Mouse (Mus musculus): ENCODE data around the gene C87436. TPM values are rescaled to one million over a fixed set of nuclear protein-coding genes. Genes with fewer than 3 reads are reported as not detected.

The C87436 gene
- total and polyA plus RNA-seq, 3 experiments = 11.6 to 18.5 TPM; not detected in 1

- H3K27ac ChIP-seq (ENCODE audit: control insufficient read depth, low read depth, low read length) = no peak overlapping the region
- H3K4me1 ChIP-seq (ENCODE audit: control insufficient read depth in 1 of 2, insufficient read depth in 2 of 2, low read length in 2 of 2) = peaks cover 0 to 12% of the 10 kb centered on the region in 2 experiments; a peak in 2 of 4 replicates
- H3K79me2 ChIP-seq (ENCODE audit: control insufficient read depth, insufficient read depth, low read length, poor library complexity) = no peaks in the 10 kb centered on the region
- no peak overlapping the region for H3K9ac ChIP-seq (ENCODE audit: control insufficient read depth, low read depth, low read length, poor library complexity, severe bottlenecking)
- DNase-seq (ENCODE audit: low read depth, low spot score) = no peak
- TF ChIP-seq EP300 (IDR thresholded peaks at IDR 0.05; ENCODE audit: low read depth in 1 of 2, low read length in 2 of 2) (no peak), MAZ (IDR thresholded peaks at IDR 0.05; ENCODE audit: low read depth, low read length) (no peak), ELF1 (IDR thresholded peaks at IDR 0.05; ENCODE audit: low read depth, low read length) (no peak), ZNF384 (IDR thresholded peaks at IDR 0.05; ENCODE audit: low read depth, low read length) (no peak), JUND (IDR thresholded peaks at IDR 0.05; ENCODE audit: low read depth, low read length) (no peak), ETS1 (IDR thresholded peaks at IDR 0.05; ENCODE audit: low read depth, low read length) (no peak), POLR2A (IDR thresholded peaks at IDR 0.05; ENCODE audit: control insufficient read depth in 1 of 2, insufficient read depth in 1 of 2, low read depth in 1 of 2, low read length in 2 of 2, poor library complexity in 1 of 2) (no peak), KAT2A (conservative IDR thresholded peaks at IDR 0.05; ENCODE audit: low read depth, low read length) (no peak), CHD2 (IDR thresholded peaks at IDR 0.05; ENCODE audit: low read length) (no peak), ZC3H11A (IDR thresholded peaks at IDR 0.05; ENCODE audit: low read depth, low read length) (no peak), MXI1 (IDR thresholded peaks at IDR 0.05; ENCODE audit: low read depth, low read length) (no peak), TAL1 (IDR thresholded peaks at IDR 0.05; ENCODE audit: low read length) (no peak), TCF12 (IDR thresholded peaks at IDR 0.05; ENCODE audit: low read depth, low read length) (no peak), SMC3 (IDR thresholded peaks at IDR 0.05; ENCODE audit: low read depth, low read length) (no peak)
- H3K4me3 ChIP-seq (ENCODE audit: control insufficient read depth in 1 of 2, insufficient read depth in 1 of 2, low read depth in 2 of 2, low read length in 2 of 2) = no peak overlapping the region
- H3K9me3 ChIP-seq (replicated peaks; ENCODE audit: insufficient read depth, low read length) = no peaks in the 10 kb centered on the region
- peaks cover 0 to 10% of the 10 kb centered on the region in 2 experiments; a peak in 2 of 4 replicates for H3K36me3 ChIP-seq (ENCODE audit: control insufficient read depth in 1 of 2, insufficient read depth in 2 of 2, low read length in 2 of 2)
- H3K27me3 ChIP-seq (ENCODE audit: control insufficient read depth in 1 of 2, insufficient read depth in 2 of 2, low read length in 2 of 2) = no peaks in the 10 kb centered on the region
Measured at GRCm38 (mm10) chr6:86495661-86496060, 57.5 kb downstream of the C87436 start.

GRCm38 (mm10) chr6:86496127-86496526, 58.0 kb downstream of the C87436 start:
- H3K79me2 ChIP-seq (ENCODE audit: control insufficient read depth, insufficient read depth, low read length, poor library complexity) = no peaks in the 10 kb centered on the region
- no peak overlapping the region for H3K9ac ChIP-seq (ENCODE audit: control insufficient read depth, low read depth, low read length, poor library complexity, severe bottlenecking)
- no peak for DNase-seq (ENCODE audit: low read depth, low spot score)
- no peaks in the 10 kb centered on the region for H3K9me3 ChIP-seq (replicated peaks; ENCODE audit: insufficient read depth, low read length)
- TF ChIP-seq RCOR1 (IDR thresholded peaks at IDR 0.05; ENCODE audit: low read depth, low read length) (no peak), ZMIZ1 (IDR thresholded peaks at IDR 0.05; ENCODE audit: low read depth, low read length) (no peak), NELFE (IDR thresholded peaks at IDR 0.05; ENCODE audit: low read depth, low read length) (no peak), ETS1 (IDR thresholded peaks at IDR 0.05; ENCODE audit: low read depth, low read length) (no peak), SIN3A (IDR thresholded peaks at IDR 0.05; ENCODE audit: low read length) (no peak), TBP (IDR thresholded peaks at IDR 0.05; ENCODE audit: low read depth, low read length) (no peak), ZNF384 (IDR thresholded peaks at IDR 0.05; ENCODE audit: low read depth, low read length) (no peak), USF1 (IDR thresholded peaks at IDR 0.05; ENCODE audit: low read depth, low read length) (no peak), GABPA (IDR thresholded peaks at IDR 0.05; ENCODE audit: low read depth, low read length) (no peak)
- no peak overlapping the region for H3K4me3 ChIP-seq (ENCODE audit: control insufficient read depth in 1 of 2, insufficient read depth in 1 of 2, low read depth in 2 of 2, low read length in 2 of 2)
- no peaks in the 10 kb centered on the region for H3K27me3 ChIP-seq (ENCODE audit: control insufficient read depth in 1 of 2, insufficient read depth in 2 of 2, low read length in 2 of 2)
- no peak overlapping the region for H3K27ac ChIP-seq (ENCODE audit: control insufficient read depth, low read depth, low read length)
- H3K4me1 ChIP-seq (ENCODE audit: control insufficient read depth in 1 of 2, insufficient read depth in 2 of 2, low read length in 2 of 2) = peaks cover 0 to 12% of the 10 kb centered on the region in 2 experiments; a peak in 2 of 4 replicates
- peaks cover 0 to 10% of the 10 kb centered on the region in 2 experiments; a peak in 2 of 4 replicates for H3K36me3 ChIP-seq (ENCODE audit: control insufficient read depth in 1 of 2, insufficient read depth in 2 of 2, low read length in 2 of 2)

Measured in MEL (cell line).